Mouse (Mus musculus) telencephalon, adult 2 months (tissue): ENCODE measurements around the gene Gm42957.
"Not testable (repeated sequence)": the region's sequence is repeated elsewhere in the genome, so short reads cannot be mapped to it uniquely, and the experiment has no call there.

Experiments used
- DNase-seq: peaks from one replicate; pipeline ENCODE4 v3.0.0-alpha.2; 2011; ENCODE audit warnings: low read depth, low spot score

Gene Gm42957

DNA sequence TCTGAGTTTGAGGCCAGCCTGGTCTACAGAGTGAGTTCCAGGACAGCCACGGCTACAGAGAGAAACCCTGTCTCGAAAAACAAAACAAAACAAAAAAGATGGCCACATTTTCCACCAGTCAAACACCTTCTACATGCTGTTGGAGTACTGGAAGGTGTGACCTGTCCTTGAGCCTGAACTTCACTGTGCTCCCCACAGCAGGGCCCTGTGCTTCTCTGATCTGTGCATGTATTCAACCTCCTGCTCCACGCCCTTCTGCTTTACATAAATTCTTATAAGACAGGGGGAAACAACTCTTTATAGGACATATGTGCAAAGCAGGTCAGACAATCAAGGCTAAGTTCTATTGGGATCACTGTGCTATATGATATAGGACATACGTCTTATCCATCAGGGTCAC is 12.1 kb upstream of the Gm42957 start:
- DNase-seq = no peak

- peak; percentile 99 for DNase-seq
Measured at GRCm38 (mm10) chr3:96629729-96630600, 5.3 kb upstream of the Gm42957 start, which contains the start of gene Rbm8a. Gene Rbm8a (plus strand): TSS chr3:96629933.

- DNase-seq = no peak
Measured at GRCm38 (mm10) chr3:96632058-96632457, 3.2 kb upstream of the Gm42957 start.

GRCm38 (mm10) chr3:96634015-96634414 is 1.3 kb upstream of the Gm42957 start:
- no peak for DNase-seq

DNA sequence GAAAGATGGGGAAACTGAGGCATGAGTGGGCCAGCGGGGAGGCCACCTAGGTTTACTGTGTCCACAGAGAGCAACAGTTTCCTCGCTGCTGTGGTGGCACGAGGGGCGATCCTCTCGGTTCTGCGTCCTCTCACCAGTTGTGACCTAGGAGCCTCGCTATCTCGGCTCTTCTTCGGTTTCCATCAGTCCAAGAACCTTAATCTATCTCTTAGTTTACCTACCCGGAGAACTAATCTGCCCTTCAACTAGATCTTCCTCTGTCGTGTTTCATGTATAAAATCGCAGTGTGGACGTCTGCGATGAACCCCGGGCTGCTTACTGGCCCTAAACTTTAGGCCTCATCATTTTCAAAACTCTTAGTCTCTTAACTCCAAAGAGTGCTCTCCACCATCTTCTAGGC is 632 bp downstream of the Gm42957 start:
- DNase-seq = no peak

DNA sequence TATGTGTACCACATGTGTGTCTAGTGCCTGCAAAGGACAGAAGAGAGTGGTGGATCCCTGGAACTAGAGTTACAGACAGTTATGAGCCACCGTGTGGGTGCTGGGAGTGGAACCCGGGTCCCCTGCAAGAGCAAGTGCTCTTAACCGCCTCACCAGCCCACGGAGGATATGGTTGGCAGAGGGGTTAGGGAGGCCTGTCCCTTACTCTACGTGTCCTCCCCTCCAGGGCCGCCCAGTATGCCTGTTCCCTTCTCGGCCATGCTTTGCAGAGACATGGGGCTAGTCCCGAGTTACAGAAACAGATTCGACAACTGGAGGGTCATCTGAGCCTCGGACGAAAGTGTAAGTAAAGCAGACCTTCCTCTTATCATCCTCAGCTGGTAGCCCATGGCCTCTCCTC is 1.2 kb downstream of the Gm42957 start:
- DNase-seq = no peak

- no peak for DNase-seq
Measured at GRCm38 (mm10) chr3:96639219-96639618, 3.9 kb downstream of the Gm42957 start.

- no peak for DNase-seq
Measured at GRCm38 (mm10) chr3:96645018-96645649, 9.9 kb downstream of the Gm42957 start, which contains the start of gene Itga10. Gene Itga10 (plus strand): TSS chr3:96645584.

DNA sequence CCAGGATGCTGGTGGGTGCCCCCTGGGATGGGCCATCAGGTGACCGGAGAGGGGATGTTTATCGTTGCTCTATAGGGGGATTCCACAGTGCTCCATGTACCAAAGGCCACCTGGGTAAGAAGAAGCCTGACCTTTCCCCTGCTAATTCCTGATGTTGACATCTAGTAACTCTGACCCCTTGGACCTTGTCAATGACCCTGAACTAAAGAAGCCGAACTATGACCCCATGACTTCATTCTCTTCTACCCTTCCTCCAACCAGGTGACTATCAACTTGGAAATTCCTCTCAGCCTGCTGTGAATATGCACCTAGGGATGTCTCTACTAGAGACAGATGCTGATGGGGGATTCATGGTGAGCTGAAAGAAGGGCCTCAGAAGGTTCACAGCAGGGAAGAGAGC is 12.1 kb downstream of the Gm42957 start:
- DNase-seq = no peak

- no peak for DNase-seq
Measured at GRCm38 (mm10) chr3:96660901-96661300, 25.6 kb downstream of the Gm42957 start.

DNA sequence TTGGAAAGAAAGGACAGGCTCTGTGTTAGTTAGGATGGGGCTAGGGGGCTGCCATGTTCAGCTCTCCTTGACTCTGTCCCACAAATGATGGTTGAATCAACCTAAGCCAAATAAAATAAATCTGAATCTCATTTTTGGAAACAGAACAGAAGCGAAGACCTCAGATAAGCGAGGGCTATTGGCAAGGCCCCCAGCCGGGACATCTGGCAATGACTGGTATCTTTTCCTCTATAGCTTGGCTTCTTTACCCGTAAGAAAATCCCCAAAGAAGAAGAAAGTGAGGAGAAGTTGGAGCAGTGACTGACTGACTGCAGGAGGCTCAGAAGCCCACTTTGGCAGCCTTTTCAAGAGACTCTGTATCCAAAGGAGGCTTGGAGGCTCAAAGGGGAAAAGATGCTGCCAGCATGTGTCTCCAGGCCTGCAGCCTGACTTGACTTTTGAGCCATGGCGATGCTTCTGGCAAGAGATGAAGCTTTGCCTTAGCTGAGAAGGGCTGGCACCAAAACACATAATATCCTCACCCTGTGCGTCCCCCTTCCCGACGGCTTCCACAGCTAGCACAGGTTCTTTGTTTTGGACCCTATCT is 27.6 kb downstream of the Gm42957 start:
- DNase-seq = no peak

DNA sequence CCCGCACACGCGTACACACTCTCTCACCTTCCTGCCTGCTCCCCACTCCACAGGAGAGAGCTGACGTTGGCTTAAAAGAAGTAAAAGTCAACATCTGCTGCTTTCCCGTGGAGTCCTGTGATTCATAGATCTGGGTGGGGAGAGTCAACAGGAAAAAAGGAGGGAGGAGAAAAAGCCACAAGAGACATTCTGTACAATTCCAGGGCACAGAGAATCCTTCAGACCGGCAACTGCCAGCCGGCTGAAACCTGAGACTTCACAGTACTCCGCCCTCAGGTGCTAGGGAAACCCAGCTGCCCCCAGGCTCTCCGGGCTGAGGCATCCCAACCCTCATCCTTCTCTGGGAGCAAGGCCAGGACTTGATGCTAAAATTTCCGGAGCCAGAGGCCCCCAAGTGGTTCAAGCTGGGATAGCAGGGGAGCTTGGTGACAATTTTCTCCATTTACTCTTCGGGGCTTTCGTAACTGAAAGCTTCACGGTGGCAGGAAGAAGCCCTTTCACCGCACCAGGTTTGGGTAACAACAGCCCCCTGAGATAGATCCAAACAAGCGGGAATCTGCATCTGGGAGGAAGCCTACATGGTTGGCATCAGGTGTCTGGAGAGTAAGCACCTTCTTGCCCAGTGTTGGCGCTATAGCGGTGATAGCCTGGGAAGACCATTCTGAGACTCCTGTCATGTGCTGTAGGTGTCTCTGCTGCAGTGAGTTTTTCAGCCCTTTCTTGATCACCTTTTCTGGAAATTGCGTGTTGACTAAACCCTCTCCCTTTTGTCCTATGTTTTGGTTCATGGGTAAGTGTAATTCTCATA is 28.4 kb downstream of the Gm42957 start:
- peak; percentile 84 for DNase-seq

GRCm38 (mm10) chr3:96665732-96666363 is 30.6 kb downstream of the Gm42957 start:
- DNase-seq = not testable (repeated sequence)

DNA sequence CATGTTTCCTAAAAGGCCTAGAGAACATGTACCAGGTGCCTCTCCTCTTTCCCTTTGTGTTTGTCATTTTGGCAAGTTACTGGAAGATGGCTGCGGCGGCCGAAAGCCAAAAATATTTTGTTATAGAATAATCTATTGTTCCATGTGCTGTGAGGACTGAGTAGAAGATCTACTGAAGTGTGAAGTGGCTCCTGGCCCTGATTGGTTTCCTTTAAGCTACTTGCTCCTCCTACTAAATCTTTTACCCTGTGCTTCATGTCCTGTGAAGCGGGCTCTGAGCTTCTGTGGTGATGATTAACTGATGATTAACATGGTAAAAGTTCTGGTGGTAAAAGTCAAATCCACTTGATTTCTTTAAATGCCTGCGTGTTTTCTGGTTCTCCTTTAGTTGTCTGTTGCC is 31.6 kb downstream of the Gm42957 start:
- no peak for DNase-seq

- no peak for DNase-seq
Measured at GRCm38 (mm10) chr3:96667316-96667715, 32.0 kb downstream of the Gm42957 start.

DNA sequence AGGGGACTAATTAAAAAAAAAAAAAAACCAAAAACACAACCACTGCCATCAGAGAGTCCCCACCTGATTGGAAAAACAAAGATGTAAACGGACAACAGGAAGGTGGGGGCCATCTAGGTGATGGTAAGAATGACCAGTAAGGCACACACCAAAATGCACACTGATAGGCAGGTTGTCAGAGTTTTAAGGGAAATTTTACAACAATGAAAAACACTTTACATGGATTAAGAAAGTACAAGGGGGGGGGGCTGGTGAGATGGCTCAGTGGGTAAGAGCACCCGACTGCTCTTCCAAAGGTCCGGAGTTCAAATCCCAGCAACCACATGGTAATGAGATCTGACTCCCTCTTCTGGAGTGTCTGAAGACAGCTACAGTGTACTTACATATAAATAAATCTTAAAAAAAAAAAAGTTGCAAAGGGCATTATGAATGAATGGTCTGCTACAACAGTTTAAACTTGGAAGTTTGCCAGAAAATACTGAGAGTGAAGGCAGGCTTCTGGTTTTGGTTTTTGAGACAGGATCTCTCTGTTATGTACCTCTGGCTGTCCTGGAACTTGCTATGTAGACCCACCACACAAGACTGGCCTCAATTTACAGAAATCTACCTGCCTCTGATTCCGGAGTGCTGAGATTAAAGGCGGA is 33.3 kb downstream of the Gm42957 start:
- no peak for DNase-seq

DNA sequence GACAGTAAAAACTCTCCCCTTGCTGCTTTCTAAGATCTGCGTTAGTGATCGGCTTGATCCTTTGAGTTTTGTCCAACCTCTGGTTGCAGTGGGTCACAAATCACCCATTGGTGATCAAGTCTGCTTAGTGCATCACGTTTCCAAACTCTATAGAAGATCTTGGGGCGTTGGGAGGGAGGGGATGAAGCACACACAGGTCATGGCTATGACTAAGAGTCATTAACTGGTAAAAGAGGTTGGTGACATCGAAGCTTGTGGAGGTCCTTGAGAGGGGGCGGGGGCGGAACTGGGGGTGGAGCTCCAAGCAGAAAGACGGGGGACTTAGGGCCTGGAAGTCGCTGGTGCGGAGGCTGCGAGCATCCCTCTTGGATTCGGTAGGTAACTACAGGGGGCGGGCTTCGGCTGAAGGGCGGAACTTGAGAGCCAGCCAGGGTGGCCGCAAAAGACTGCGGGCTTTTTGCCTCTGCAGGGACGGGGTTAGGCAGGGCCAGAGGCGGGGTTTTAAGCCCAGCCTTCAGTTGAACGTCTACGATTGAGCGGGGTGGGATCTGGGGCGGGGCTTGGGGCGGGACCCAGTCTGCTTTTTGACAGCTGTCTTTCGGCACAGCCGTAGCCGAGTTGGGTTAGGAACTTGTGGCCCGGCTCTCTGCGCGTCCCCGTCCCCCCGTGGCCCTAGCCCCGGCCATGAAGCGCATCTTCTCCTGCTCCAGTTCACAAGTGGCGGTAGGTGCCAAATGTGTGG is 34.6 kb downstream of the Gm42957 start, which contains the start of gene Ankrd35:
Ankrd35 (plus strand) TSS at position 405 of the 742 bp plus-strand sequence.
- peak; percentile 78 for DNase-seq

DNA sequence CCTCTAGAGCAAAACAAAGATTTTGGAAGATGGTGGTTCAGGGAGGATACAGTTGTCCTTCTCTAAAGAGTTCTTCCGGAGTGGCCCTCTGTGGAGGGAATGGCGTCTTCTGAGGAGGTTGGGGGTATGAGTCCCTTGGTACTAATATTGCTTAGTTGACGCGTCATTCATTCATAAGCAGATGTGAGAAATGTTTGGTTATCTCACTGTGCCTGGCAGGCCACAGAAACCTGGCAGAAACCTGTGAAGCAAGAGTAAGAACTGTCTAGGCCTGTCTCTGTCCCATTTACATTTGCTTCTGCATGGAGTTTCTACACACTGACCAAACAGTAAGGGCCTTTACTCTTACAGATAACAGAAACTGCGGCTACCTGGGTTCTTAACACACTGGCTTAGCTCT is 36.2 kb downstream of the Gm42957 start:
- no peak for DNase-seq

DNA sequence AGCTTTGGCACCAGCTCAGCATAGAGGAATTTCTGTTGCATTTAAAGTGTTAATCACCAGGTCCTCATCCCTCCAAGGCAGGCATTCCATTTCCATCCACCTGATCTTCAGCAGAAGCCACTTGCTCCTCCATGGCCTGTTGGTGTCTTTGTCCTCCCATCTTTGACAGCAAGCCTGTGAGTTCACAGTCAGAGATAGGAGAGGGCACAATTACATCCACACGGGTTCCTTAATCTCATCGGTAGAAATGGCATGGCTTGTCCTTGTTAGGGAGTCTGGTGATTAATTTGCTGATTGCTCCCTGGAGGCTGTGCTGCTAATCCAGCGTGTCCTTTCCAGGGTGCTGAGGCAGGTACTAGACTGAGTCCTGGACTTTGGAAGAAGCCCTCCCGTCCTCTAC is 38.2 kb downstream of the Gm42957 start:
- DNase-seq = no peak

GRCm38 (mm10) chr3:96674442-96674841 is 39.2 kb downstream of the Gm42957 start:
- no peak for DNase-seq
